Mouse (Mus musculus) kidney, adult 2 months (tissue): ENCODE results near the gene Pxmp2. TPM values are rescaled to one million over a fixed set of nuclear protein-coding genes. Genes with fewer than 3 reads are reported as not detected.

Experiments
- DNase-seq: peaks from one replicate; pipeline ENCODE4 v3.0.0; 2021
- H3K27ac ChIP-seq: fragments of 200-500 bp; 2 replicates; pipeline ENCODE4 v1.5.1; 2012; ENCODE audit warnings: low read depth, low read length, control low read depth, inconsistent platforms; ENCODE audit not compliant: insufficient read depth
- H3K27me3 ChIP-seq: fragments of 200-500 bp; replicated peaks from 2 replicates; pipeline ENCODE4 v1.6.1; 2012; ENCODE audit warnings: mild to moderate bottlenecking, moderate library complexity, low read length, inconsistent platforms; ENCODE audit not compliant: control insufficient read depth, insufficient read depth
- H3K36me3 ChIP-seq: fragments of 200-500 bp; 2 replicates; pipeline ENCODE4 v1.6.1; 2012; ENCODE audit warnings: mild to moderate bottlenecking, moderate library complexity, low read length, inconsistent platforms; ENCODE audit not compliant: control insufficient read depth, insufficient read depth
- H3K4me1 ChIP-seq: fragments of 200-500 bp; 2 replicates; pipeline ENCODE4 v1.6.1; 2011; ENCODE audit warnings: low read length; ENCODE audit not compliant: control insufficient read depth, insufficient read depth
- H3K4me3 ChIP-seq: fragments of 200-500 bp; 2 replicates; pipeline ENCODE4 v1.5.1; 2011; ENCODE audit warnings: mild to moderate bottlenecking, low read depth, low read length, control low read depth; ENCODE audit not compliant: insufficient read depth
- CTCF ChIP-seq: fragments of 200-500 bp; conservative IDR thresholded peaks from 2 replicates; pipeline ENCODE4 v1.5.1; 2011; ENCODE audit warnings: low read depth, mild to moderate bottlenecking, control low read depth, low read length, moderate library complexity, mixed read lengths; ENCODE audit not compliant: insufficient read depth, insufficient read length
- POLR2A ChIP-seq: fragments of 200-500 bp; IDR thresholded peaks from one replicate; pipeline ENCODE4 v1.6.1; 2011; ENCODE audit warnings: low read depth, low read length, control low read depth
- WGBS: fragments of 180-500 bp; shearing (Covaris S2); methylation state at CpG from one replicate; pipeline ENCODE4 v1.1.7; 2018; 5-methylcytosine and 5-hydroxymethylcytosine counted together
- polyA plus RNA-seq: library from polyadenylated mRNA; depleted of rRNA; stranded (reverse); fragments of >200 nt; gene quantifications from 2 replicates; pipeline ENCODE4 v1.2.3, GENCODE M21; 2012

Pxmp2 gene
- polyA plus RNA-seq, 1 experiment, result 83.7 TPM

DNA sequence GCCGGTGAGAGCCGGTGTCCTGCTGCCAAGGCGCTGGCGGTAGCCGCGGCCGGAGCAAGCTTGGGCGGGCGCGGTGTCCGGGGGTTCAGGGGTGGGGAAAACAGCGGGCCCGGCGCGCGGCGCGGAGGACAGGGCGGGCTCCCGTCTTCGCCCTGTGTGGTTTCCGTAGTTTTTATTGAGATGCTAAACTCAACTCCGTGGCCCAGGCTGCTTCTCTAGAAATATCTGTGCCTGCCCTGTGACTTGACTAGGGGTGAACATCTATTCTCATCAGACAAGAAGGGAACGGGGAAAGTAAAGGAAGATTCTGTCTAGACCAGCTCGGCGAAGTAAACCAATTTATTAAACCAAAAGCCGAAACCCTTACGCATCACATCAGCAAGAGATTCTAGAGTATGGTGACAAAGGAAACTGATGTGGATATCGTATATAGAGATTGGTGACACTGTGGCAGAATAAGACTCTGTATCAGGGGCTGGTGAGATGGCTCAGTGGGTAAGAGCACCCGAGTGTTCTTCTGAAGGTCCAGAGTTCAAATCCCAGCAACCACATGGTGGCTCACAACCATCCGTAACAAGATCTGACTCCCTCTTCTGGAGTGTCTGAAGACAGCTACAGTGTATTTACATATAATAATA, 579 bp upstream of the Pxmp2 start:
- under 1% methylated on average over 31 of the region's 31 CpGs for WGBS
- Histone ChIP-seq H3K4me1 (peaks cover 4% of the 10 kb centered on the region; the same call in 1 of the 2 replicates), H3K27me3 (no peaks in the 10 kb centered on the region), H3K4me3 (peak overlapping the region; percentile 84), H3K27ac (no peak overlapping the region), H3K36me3 (no peaks in the 10 kb centered on the region)
- no peak for DNase-seq
- TF ChIP-seq CTCF (no peak), POLR2A (no peak)

GRCm38 (mm10) chr5:110285156-110285555, 830 bp downstream of the Pxmp2 start:
- DNase-seq, result peak; percentile 48

DNA sequence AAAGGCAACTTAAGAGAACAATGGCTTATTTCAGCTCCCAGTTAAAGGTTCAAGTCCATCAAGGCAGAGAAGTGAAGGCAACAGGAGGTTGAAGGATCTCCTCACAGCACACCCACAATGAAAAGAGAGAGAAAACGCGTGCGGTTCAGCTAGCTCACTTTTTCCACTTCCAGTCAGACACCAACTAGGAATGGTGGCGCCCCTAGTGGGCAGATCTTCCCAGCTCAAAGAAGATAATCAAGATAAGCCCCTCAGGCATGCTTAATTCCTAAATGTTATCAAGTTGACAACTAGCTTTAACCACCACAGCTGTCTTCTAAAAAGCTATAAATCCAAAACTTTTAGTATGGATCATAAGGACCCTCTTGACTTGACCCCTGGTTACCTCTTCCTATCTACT, 1.4 kb downstream of the Pxmp2 start:
- DNase-seq, result peak; percentile 64

More at GRCm38 (mm10) chr5:110285156-110285555, 830 bp downstream of the Pxmp2 start:
- H3K36me3 ChIP-seq, result no peaks in the 10 kb centered on the region
- WGBS, result 1% methylated on average over 15 of the region's 15 CpGs
- H3K4me3 ChIP-seq, result peak overlapping the region; percentile 80
- H3K27ac ChIP-seq, result no peak overlapping the region
- TF ChIP-seq CTCF (no peak), POLR2A (no peak)
- H3K4me1 ChIP-seq, result peaks cover 4% of the 10 kb centered on the region; the same call in 1 of the 2 replicates
- no peaks in the 10 kb centered on the region for H3K27me3 ChIP-seq

DNA sequence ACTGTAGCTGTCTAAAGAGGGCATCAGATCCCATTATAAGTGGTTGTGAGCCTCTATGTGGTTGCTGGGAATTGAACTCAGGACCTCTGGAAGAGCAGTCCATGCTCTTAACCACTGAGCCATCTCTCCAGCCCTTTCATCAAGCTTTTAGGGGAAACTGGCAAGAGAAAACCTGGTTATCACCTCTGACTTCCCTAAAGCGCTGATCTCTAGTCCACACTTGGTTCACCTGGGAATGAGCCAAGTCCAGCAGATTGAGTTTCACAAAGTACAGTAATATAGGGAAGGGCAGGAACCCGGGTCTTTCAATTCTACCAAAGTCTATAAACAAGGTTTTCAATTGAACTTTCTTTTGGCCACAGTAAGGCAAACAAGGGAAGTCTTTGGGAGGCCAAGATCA, 4.0 kb downstream of the Pxmp2 start:
- DNase-seq, result no peak
- Histone ChIP-seq H3K36me3 (no peaks in the 10 kb centered on the region), H3K4me1 (peaks cover 4% of the 10 kb centered on the region; the same call in 1 of the 2 replicates), H3K4me3 (no peak overlapping the region), H3K27ac (no peak overlapping the region), H3K27me3 (no peaks in the 10 kb centered on the region)
- WGBS, result 74% methylated on average over 2 of the region's 2 CpGs
- TF ChIP-seq POLR2A, result no peak
- TF ChIP-seq CTCF, result no peak

More for the DNA sequence above, 1.4 kb downstream of the Pxmp2 start:
- Histone ChIP-seq H3K4me1 (peaks cover 4% of the 10 kb centered on the region; the same call in 1 of the 2 replicates), H3K4me3 (no peak overlapping the region), H3K27me3 (no peaks in the 10 kb centered on the region), H3K36me3 (no peaks in the 10 kb centered on the region), H3K27ac (no peak overlapping the region)
- WGBS, result 5% methylated on average over 4 of the region's 4 CpGs
- TF ChIP-seq POLR2A (no peak), CTCF (peak; percentile 61)

DNA sequence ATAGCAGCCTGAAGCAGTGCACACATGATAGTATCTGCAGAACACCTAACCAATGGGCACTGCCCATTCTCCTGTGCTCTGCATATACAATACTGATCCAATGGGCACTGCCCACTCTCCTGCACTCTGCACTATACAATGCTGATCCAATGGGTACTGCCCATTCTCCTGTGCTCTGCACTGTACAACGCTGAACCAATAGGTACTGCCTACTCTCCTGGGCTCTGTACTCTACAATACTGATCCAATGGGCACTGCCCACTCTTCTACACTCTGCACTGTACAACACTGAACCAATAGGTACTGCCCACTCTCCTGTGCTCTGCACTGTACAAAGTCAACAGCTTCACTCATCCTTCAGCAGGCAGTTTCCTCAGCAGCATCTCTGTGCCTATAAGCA, 9.1 kb downstream of the Pxmp2 start:
- H3K36me3 ChIP-seq, result no peaks in the 10 kb centered on the region
- H3K4me1 ChIP-seq, result no peaks in the 10 kb centered on the region
- no peak overlapping the region for H3K4me3 ChIP-seq
- TF ChIP-seq CTCF (no peak), POLR2A (no peak)
- WGBS, result 87% methylated on average over 1 of the region's 1 CpGs
- H3K27ac ChIP-seq, result no peak overlapping the region
- no peak for DNase-seq
- no peaks in the 10 kb centered on the region for H3K27me3 ChIP-seq

DNA sequence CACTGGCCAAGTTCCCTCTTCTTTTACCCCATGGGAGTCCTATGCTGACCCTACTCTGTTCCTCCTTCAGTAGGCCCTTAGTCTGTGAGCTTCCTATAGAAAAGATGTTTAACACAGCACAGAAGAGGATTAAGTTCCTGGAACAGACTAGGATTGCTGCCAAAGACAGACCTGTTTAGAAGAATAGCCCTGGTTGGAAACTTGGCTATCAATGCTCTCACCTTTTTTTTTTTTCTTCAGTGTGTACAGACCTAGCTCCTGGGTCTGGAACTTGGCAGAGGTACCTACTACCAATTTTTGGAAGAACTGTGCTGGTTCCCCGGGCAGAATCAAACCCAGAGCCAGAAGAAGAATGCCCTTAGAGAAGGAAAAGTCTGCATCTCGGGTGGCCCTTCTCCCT, 9.6 kb downstream of the Pxmp2 start:
- TF ChIP-seq CTCF (no peak), POLR2A (no peak)
- H3K27me3 ChIP-seq, result no peaks in the 10 kb centered on the region
- no peak for DNase-seq
- no peak overlapping the region for H3K27ac ChIP-seq
- H3K4me3 ChIP-seq, result no peak overlapping the region
- no peaks in the 10 kb centered on the region for H3K36me3 ChIP-seq
- H3K4me1 ChIP-seq, result no peaks in the 10 kb centered on the region
- WGBS, result 85% methylated on average over 2 of the region's 2 CpGs

GRCm38 (mm10) chr5:110274846-110275245, 11.1 kb downstream of the Pxmp2 start:
- TF ChIP-seq POLR2A (no peak), CTCF (no peak)
- Histone ChIP-seq H3K4me1 (no peaks in the 10 kb centered on the region), H3K27me3 (no peaks in the 10 kb centered on the region), H3K27ac (no peak overlapping the region), H3K4me3 (no peak overlapping the region), H3K36me3 (no peaks in the 10 kb centered on the region)
- 76% methylated on average over 2 of the region's 2 CpGs for WGBS
- no peak for DNase-seq

DNA sequence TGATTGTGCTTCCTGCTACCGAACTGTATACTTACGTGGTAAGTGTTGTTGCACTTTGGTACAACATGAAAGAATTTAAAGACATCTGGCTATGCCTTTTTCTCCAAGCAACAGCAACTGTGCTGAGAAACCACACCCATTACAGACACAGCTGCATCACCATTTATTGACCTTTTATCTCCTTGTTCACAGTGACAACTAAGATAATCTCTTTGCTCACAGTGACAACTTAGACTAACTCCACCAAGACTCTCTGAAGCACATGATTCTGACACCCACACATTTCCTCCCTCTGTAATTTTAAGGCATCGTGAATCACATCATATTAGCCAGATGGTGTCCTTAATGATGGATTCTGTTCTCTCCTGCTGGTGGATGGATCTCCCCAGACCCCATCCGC, 11.8 kb downstream of the Pxmp2 start:
- no peak overlapping the region for H3K4me3 ChIP-seq
- no peak overlapping the region for H3K27ac ChIP-seq
- 79% methylated on average over 4 of the region's 4 CpGs for WGBS
- DNase-seq, result no peak
- TF ChIP-seq POLR2A (no peak), CTCF (no peak)
- H3K27me3 ChIP-seq, result no peaks in the 10 kb centered on the region
- H3K36me3 ChIP-seq, result no peaks in the 10 kb centered on the region
- H3K4me1 ChIP-seq, result no peaks in the 10 kb centered on the region
